Mouse (Mus musculus): Measurements from ENCODE around the gene Retsat.

DNA sequence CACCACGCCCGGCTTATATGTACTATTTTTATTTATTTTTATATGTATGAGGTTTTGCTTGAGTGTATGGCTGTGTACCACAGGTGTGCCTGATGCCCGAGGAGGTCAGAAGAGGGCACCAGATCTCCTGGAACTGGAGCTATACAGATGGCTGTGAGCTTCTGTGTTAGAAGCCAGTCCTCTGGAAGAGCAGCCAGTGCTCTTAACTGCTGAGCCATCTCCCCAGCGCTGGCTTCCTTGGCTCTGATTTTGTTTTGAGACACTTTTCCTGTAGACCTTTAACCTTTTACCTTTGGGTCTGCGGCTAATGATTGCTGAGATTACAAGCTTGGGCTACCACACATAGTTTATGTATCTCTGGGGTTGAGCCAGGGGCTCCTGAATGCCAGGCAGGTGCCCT, 30.8 kb upstream of the Retsat start:
- TF ChIP-seq CTCF (IDR thresholded peaks at IDR 0.05; ENCODE audit: low read depth, low read length) = no peak
- TF ChIP-seq GATA1 (IDR thresholded peaks at IDR 0.05; ENCODE audit: borderline replicate concordance, low read length) = no peak
- no peak for TF ChIP-seq TAL1 (conservative IDR thresholded peaks at IDR 0.05; ENCODE audit: low read depth, low read length)
- no peak for TF ChIP-seq POLR2AphosphoS5 (IDR thresholded peaks at IDR 0.05; ENCODE audit: insufficient replicate concordance, low read depth, low read length)
- TF ChIP-seq GATA2 (IDR thresholded peaks at IDR 0.05; ENCODE audit: borderline replicate concordance, low read depth, low read length) = no peak

Data from G1E (cell line).